Mouse (Mus musculus) right cerebral cortex, adult 2 months (tissue): Measurements from ENCODE around the gene Map6.

ENCODE experiments used
- DNase-seq, 2 experiments: peaks; one replicate each; pipeline ENCODE4 v3.0.0; 2021 to 2022; ENCODE audit warnings: low spot score in 2 of 2

Gene Map6

DNA sequence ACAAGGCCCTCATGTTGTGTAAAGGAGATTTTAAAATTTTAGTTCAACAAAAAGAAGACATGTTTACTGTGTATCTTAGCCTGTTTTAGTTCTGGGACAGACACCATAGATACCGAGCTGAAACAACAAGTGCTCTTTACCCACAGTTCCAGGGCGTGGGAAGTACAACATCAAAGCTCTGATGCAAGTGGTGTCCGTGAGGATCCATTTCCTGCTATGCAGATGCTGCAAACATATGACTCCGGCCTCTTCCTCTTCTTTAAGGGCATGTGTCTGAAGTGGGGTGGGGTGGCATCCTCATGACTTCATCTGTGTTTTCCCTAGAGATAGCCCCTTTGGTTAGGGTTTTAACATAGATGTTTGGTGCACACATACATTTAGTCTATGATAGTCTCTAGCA, 3.7 kb upstream of the Map6 start:
- no peak for DNase-seq

GRCm38 (mm10) chr7:99264597-99264996, 2.6 kb upstream of the Map6 start:
- no peak for DNase-seq

DNA sequence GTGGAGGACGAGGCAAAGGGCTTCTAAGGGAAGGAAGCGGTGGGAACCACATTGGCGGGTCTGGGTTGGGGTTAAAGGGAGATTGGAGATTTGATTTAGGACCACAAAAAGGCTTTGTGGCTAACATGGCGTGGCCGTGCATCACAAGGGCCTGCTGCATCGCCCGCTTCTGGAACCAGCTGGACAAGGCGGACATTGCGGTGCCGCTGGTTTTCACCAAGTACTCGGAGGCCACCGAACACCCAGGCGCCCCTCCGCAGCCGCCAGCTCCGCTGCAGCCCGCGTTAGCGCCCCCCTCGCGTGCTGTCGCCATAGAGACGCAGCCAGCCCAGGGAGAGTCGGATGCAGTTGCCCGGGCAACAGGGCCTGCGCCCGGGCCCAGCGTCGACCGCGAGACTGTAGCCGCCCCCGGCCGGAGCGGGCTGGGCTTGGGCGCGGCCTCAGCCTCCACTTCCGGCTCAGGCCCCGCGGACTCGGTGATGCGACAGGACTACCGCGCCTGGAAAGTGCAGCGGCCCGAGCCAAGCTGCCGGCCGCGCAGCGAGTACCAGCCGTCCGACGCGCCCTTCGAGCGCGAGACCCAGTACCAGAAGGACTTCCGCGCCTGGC, 754 bp downstream of the Map6 start:
- DNase-seq, result peak; percentile 81 to 87

DNA sequence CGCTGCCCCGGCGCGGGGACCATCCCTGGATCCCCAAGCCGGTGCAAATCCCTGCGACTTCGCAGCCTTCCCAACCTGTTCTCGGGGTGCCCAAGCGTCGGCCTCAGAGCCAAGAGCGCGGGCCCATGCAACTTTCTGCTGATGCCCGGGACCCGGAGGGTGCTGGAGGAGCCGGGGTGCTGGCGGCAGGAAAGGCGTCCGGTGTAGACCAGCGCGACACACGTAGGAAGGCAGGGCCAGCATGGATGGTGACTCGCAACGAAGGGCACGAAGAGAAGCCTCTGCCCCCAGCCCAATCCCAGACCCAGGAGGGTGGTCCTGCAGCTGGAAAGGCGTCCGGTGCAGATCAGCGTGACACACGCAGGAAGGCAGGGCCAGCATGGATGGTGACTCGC, 1.3 kb downstream of the Map6 start:
- DNase-seq, result no peak

- DNase-seq, result no peak
Observed at GRCm38 (mm10) chr7:99268951-99269945, 2.0 kb downstream of the Map6 start.

DNA sequence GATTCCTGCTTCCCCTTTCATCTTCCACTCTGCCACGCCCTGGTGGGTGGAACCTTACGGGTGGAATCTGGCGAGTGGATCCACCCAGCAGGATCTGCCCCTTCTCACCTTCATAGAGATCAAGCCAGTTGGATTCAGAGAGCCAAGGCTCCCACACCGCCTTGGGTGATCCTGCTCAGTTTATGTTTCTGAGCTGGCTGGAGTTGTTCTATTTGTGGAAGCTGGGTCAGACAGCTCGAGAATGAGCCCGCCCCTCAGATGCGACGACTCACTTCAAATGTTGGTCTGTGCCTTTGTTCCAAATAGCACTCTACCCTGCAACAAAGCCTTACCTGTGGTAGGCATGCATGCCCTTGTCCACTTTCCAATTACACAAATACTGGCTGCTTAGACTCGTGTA, 4.4 kb downstream of the Map6 start:
- no peak for DNase-seq

- no peak for DNase-seq
Observed at GRCm38 (mm10) chr7:99275131-99275530, 7.9 kb downstream of the Map6 start.

DNA sequence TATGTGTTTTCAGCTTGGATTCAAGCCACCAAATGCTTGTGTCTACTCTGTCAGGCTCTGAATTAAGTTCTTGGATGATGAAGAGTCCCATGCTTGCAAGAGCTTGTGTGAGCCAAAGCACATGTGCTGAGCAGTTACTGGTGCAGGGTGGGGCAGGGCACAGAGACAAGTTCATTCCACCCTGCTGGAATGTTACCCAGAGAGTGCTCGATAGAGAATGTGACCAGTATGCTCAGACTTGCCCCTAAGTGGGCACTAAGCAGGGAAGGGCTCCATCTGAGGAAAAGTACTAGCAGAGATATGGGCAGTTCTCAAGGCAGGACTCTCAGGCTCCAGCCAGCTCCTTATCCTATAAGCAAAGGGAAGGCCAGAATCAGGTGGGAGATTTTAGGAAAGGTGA, 9.4 kb downstream of the Map6 start:
- no peak for DNase-seq

DNA sequence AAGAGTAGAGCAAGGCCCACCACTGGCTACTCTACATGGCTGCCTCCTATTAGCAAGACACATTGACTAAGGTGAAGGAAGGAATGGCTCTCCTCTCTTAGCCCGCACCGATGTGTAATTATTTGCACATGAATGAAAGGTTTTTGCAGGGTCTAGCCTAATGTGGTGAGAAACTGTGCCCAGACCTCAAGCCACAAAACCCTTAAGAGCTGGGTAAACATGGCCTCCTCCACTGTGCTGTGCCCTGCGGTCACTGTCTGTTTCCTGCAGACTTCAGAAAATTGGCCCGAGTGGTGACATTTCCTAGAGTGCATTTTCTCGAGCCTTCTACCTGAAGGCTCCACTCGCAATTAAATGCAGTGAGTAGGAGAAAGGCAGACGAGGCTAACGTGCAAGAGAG, 11.1 kb downstream of the Map6 start:
- DNase-seq, result no peak

- DNase-seq, result no peak
Observed at GRCm38 (mm10) chr7:99279586-99279985, 12.3 kb downstream of the Map6 start.

DNA sequence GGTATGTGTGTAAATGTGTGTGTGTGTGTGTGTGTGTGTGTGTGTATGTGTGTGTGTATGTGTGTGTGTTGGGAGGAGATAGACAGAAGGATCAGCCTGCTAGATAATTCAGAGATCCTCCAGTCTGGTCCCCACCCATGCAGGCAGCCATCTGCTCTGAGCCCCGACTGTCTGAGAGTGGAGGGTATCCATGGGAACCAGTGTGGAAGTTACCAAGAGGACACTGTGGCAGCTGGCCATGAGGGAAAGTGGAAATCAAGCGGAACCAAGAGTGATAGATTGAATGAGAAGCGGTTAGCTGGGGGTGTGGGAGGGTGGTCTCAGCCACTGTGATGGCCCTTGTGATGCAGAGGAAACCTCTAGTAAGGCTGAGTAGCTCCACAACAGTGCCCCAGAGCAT, 20.0 kb downstream of the Map6 start:
- peak; percentile 68 to 71 for DNase-seq

GRCm38 (mm10) chr7:99290008-99290407, 22.8 kb downstream of the Map6 start:
- no peak for DNase-seq

GRCm38 (mm10) chr7:99290925-99291324, 23.7 kb downstream of the Map6 start:
- DNase-seq, result no peak

DNA sequence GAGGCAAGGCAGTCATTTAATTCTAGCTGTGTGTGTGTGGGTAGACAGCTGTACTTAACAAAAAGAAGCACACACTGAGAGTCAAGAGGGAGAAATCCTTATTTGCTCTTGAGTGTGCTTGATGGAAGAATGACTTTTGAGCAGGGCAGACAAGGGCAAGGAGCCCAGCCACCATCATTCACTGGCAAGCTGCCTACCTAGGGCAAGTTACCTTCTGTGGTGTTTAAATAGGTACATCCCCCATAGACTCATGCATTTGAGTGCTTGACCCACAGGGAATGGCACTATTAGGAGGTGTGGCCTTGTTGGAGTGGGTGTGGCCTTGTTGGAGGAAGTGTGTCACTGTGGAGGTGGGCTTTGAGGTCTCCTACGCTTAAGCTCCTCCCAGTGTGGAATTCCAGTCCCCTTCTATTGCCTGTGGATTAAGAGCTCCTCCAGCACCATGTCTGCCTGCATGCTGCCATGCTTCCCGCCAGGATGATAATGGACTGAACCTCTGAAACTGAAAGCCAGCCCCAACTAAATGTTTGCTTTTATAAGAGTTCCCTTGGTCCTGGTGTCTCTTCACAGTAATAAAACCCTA, 27.0 kb downstream of the Map6 start:
- no peak for DNase-seq

DNA sequence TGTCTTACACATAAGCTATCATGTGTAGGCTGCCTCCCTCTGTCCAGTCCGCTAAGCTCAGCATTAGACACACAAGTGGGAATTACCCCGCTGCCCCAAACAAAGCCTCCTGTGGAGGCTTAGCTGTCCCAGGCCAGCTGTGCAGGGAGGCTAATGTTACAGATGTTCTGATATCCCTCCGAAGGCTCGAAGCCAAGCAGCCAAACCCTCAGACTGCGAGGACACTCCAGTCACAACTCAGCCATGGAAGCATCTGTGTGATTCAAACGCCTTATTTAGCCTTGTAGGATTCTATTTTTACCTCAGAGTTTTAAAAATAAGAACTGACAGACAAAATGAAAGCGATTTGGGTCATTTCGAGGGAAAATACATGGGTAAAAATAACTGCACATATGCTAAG, 27.9 kb downstream of the Map6 start:
- no peak for DNase-seq

GRCm38 (mm10) chr7:99300650-99301175, 33.5 kb downstream of the Map6 start:
- DNase-seq, result no peak

DNA sequence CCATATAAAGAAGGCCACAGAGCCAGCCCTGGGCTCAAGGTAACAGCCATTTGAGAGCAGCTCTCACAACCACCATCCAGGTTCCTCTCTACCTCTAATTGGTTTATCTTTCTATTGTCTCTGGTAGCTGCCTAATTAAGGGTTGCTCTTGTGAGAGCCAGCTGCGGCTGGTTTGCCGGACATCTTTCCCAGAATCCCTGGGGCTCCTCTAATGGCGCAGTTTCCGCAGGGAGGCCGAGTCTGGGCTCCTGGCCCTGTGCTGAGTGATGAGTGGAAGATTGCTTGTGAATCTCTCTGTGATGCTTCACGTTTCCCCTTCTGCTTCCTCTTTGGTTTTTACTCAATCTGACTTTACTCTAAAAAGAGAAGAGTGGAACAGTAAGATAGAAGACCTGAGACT, 36.8 kb downstream of the Map6 start:
- no peak for DNase-seq

DNA sequence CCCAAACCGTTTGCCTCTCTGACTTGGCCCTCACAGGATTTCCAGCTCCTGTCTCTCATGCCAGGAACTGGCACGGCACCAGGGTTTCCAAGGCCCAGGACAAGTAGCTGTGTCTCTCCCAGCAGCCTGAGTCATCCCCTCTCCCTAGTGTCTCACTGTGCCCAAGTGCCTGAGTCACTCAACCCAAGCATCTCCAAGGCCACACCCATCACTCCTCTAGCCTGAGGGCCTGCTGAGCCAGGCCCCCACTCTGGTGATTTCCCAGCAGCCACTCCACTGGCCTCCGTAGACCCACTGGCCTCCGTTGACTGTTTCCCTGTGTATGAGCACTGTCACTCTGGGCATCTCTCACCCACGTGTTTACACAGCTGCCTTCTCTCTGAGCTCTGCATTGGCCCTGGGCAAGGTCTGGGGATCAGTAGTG, 37.7 kb downstream of the Map6 start:
- DNase-seq, result peak; percentile 58 to 61

DNA sequence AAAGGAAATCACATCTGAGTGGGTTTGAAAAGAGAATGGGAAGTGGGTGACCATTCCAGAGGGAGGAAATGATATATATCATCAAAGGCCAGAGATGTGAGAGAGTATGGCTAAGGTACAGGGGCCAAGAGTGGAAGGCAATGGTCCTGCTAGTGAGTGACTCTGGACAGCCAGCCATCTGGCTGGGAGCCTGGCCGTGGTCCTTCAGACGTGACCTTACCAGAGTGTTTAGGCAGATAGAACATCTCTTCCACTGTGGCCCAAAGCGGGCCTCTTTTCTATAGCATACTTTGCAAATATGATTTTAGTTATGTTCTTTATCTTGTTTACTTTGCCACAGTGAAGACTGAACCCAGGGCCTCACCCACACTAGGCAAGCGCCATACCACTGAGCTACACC, 38.4 kb downstream of the Map6 start:
- no peak for DNase-seq

GRCm38 (mm10) chr7:99306640-99307039, 39.4 kb downstream of the Map6 start:
- no peak for DNase-seq

GRCm38 (mm10) chr7:99311433-99311832, 44.2 kb downstream of the Map6 start:
- DNase-seq, result no peak

DNA sequence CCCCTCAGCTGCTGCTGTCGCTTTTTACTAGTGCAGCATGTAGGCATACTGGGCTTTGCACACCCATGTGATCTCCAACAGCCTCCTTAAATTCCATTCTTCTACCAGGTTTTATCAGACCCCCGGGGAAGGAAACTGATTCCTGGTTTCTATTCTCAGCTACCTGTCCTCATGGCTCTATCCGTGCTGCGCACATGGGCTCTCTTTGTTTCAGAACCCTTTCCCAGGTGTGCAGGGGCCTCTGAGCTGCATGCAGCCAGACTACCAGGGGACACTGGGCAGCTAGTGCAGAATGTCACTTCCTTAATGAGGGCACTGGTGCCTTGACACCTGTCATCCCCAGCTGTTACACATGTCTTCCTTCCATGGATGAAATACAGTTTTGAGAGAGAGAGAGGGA, 44.8 kb downstream of the Map6 start:
- no peak for DNase-seq
